Mouse (Mus musculus): ENCODE data around the gene Crtc3. TPM values are rescaled to one million over a fixed set of nuclear protein-coding genes. Genes with fewer than 3 reads are reported as not detected.

Gene Crtc3
- polyA plus RNA-seq, 1 experiment from 2014 or later = 18.6 TPM

Other genes with a start within 250 kb of the Crtc3 start
- gene Blm, start 153.8 kb downstream of the Crtc3 start, polyA plus RNA-seq (2015; fragmentation: Nextera tagmentation; extraction: Ambion mirVana) = 11.8 and 13.9 TPM in 2 replicates
- 19.7 and 22.3 TPM in 2 replicates for gene Iqgap1, start 137.1 kb upstream of the Crtc3 start, polyA plus RNA-seq (2015; fragmentation: Nextera tagmentation; extraction: Ambion mirVana)
- 5.3 and 5.4 TPM in 2 replicates for gene Zscan2, start 172.0 kb upstream of the Crtc3 start, polyA plus RNA-seq (2015; fragmentation: Nextera tagmentation; extraction: Ambion mirVana)
- 36.3 and 43.3 TPM in 2 replicates for gene Wdr73, start 212.4 kb upstream of the Crtc3 start, polyA plus RNA-seq (2015; fragmentation: Nextera tagmentation; extraction: Ambion mirVana)
- gene Nmb, start 216.2 kb upstream of the Crtc3 start, polyA plus RNA-seq (2015; fragmentation: Nextera tagmentation; extraction: Ambion mirVana) = 5.5 and 7.5 TPM in 2 replicates

Measured in neural tube, embryonic 13.5 days (tissue).